15 mouse cellular contexts compared by ENCODE assay signal in genomic region chr11:52130451-52131068, GRCm38 (mm10). TPM values are rescaled to one million over a fixed set of nuclear protein-coding genes. Genes with fewer than 3 reads are reported as not detected.
DNase-seq lines count a peak whose midpoint lies in the region; ATAC-seq and TF ChIP-seq lines count a peak whose summit lies in the region.
"Had no signal": no experiment of that assay in that cellular context is flagged by ENCODE, and none has a peak within 500 bp of the region (broad histone marks: within the 10 kb centered on the region; RNA-seq: fewer than 3 reads in every experiment).

No protein-coding gene starts in this region.

- no peak for DNase-seq in heart, postnatal 0 days (ENCODE audit: low spot score)
- DNase-seq in liver, postnatal 0 days, result no peak
- DNase-seq in left cerebral cortex, postnatal 10 days (ENCODE audit: extremely low spot score in 1 of 2, low spot score in 2 of 2), result no peak
- DNase-seq in forebrain, embryonic 10.5 days (ENCODE audit: extremely low spot score, low spot score), result no peak
- DNase-seq: thymus, adult 2 months had no signal

- no peak for ATAC-seq in heart, postnatal 0 days (ENCODE audit: insufficient read depth, low read depth)
- ATAC-seq in heart, embryonic 11.5 days (replicated peaks; ENCODE audit: insufficient number of reproducible peaks, low FRiP score, low TSS enrichment), result no peak
- ATAC-seq in liver, postnatal 0 days, result peak; percentile 13; the same call in 1 of the 2 replicates
- no peak for ATAC-seq in liver, embryonic 12.5 days

- WGBS in heart, postnatal 0 days, result 86% methylated on average over 7 of the region's 7 CpGs
- WGBS in heart, embryonic 11.5 days (ENCODE audit: insufficient replicate concordance), result 79% methylated on average over 7 of the region's 7 CpGs
- 78% methylated on average over 7 of the region's 7 CpGs for WGBS in liver, postnatal 0 days (ENCODE audit: insufficient replicate concordance)
- WGBS in liver, embryonic 12.5 days (ENCODE audit: insufficient replicate concordance), result 72% methylated on average over 7 of the region's 7 CpGs
- 83% methylated on average over 7 of the region's 7 CpGs for WGBS in bone marrow, adult 2 months
- WGBS in forebrain, embryonic 10.5 days, result 84% methylated on average over 7 of the region's 7 CpGs

- peaks cover 12% of the 10 kb centered on the region; the same call in 1 of the 2 replicates for H3K4me1 ChIP-seq in heart, postnatal 0 days (ENCODE audit: control insufficient read depth, insufficient read depth)
- peaks cover 3% of the 10 kb centered on the region for H3K4me1 ChIP-seq in heart, embryonic 11.5 days (ENCODE audit: control insufficient read depth, insufficient read depth, low read length)
- no peaks in the 10 kb centered on the region for H3K4me1 ChIP-seq in liver, postnatal 0 days (ENCODE audit: insufficient read depth)
- no peaks in the 10 kb centered on the region for H3K4me1 ChIP-seq in liver, embryonic 12.5 days
- peaks cover 13% of the 10 kb centered on the region; the same call in 1 of the 2 replicates for H3K4me1 ChIP-seq in E14TG2a.4 (replicated peaks; ENCODE audit: low read depth, low read length)
- H3K4me1 ChIP-seq in bone marrow, adult 2 months (ENCODE audit: control insufficient read depth, insufficient read depth, low read length), result no peaks in the 10 kb centered on the region
- H3K4me1 ChIP-seq in forebrain, embryonic 10.5 days, result no peaks in the 10 kb centered on the region

- no peaks in the 10 kb centered on the region for H3K9me3 ChIP-seq in heart, postnatal 0 days (replicated peaks; ENCODE audit: control insufficient read depth, low read length)
- H3K9me3 ChIP-seq in heart, embryonic 11.5 days (replicated peaks; ENCODE audit: control insufficient read depth, low read length), result no peaks in the 10 kb centered on the region; the same call in 1 of the 2 replicates
- peaks cover 5% of the 10 kb centered on the region for H3K9me3 ChIP-seq in liver, postnatal 0 days (ENCODE audit: low read length)
- H3K9me3 ChIP-seq in liver, embryonic 12.5 days (replicated peaks), result 0 out of 2 replicates have a peak, but pooled peaks cover 6% of the 10 kb centered on the region
- H3K9me3 ChIP-seq in E14TG2a.4 (ENCODE audit: low read length), result peaks cover 18% of the 10 kb centered on the region
- H3K9me3 ChIP-seq in forebrain, embryonic 10.5 days, result peaks cover 12% of the 10 kb centered on the region

- peak; percentile 29; the same call in 1 of the 2 replicates for TF ChIP-seq CTCF in heart, postnatal 0 days (IDR thresholded peaks at IDR 0.05; ENCODE audit: low read depth)
- TF ChIP-seq CTCF in liver, postnatal 0 days (IDR thresholded peaks at IDR 0.05; ENCODE audit: low read depth), result peak; percentile 40
- TF ChIP-seq CTCF in E14TG2a.4 (conservative IDR thresholded peaks at IDR 0.05; ENCODE audit: low read length), result peak; percentile 51
- TF ChIP-seq CTCF in bone marrow, adult 2 months (IDR thresholded peaks at IDR 0.05; ENCODE audit: control insufficient read depth, insufficient read depth, low read length), result 0 out of 2 replicates have a peak, but pooled peaks have one; percentile 25

- H3K27me3 ChIP-seq in heart, postnatal 0 days (ENCODE audit: control insufficient read depth, insufficient read depth, low read length), result no peaks in the 10 kb centered on the region
- H3K27me3 ChIP-seq in heart, embryonic 11.5 days (ENCODE audit: control insufficient read depth, insufficient read depth, low read length), result no peaks in the 10 kb centered on the region
- no peaks in the 10 kb centered on the region for H3K27me3 ChIP-seq in liver, postnatal 0 days (ENCODE audit: insufficient read depth, low read length)
- H3K27me3 ChIP-seq in liver, embryonic 12.5 days (replicated peaks), result no peaks in the 10 kb centered on the region
- H3K27me3 ChIP-seq in E14TG2a.4 (ENCODE audit: insufficient read depth, low read length), result no peaks in the 10 kb centered on the region
- no peaks in the 10 kb centered on the region for H3K27me3 ChIP-seq in forebrain, embryonic 10.5 days (ENCODE audit: poor library complexity, severe bottlenecking)
- H3K27me3 ChIP-seq: kidney, embryonic 15.5 days had no signal

- no peak overlapping the region for H3K4me2 ChIP-seq in heart, postnatal 0 days (ENCODE audit: low read depth, low read length)
- no peak overlapping the region for H3K4me2 ChIP-seq in heart, embryonic 11.5 days
- no peak overlapping the region for H3K4me2 ChIP-seq in liver, postnatal 0 days (ENCODE audit: low read depth, low read length)
- no peak overlapping the region for H3K4me2 ChIP-seq in liver, embryonic 12.5 days
- H3K4me2 ChIP-seq: kidney, embryonic 15.5 days had no signal

- TF ChIP-seq EP300 in heart, postnatal 0 days (IDR thresholded peaks at IDR 0.05; ENCODE audit: low read depth), result no peak
- TF ChIP-seq EP300 in liver, postnatal 0 days (IDR thresholded peaks at IDR 0.05; ENCODE audit: low read depth), result no peak

- intact Hi-C loops in left cerebral cortex, postnatal 10 days (cut with DNase I), result no loop called here

- H3K9ac ChIP-seq in heart, postnatal 0 days (replicated peaks; ENCODE audit: low read depth, low read length), result no peak overlapping the region
- no peak overlapping the region for H3K9ac ChIP-seq in heart, embryonic 11.5 days (ENCODE audit: low read depth, low read length)
- H3K9ac ChIP-seq in liver, postnatal 0 days (replicated peaks), result no peak overlapping the region
- H3K9ac ChIP-seq in liver, embryonic 12.5 days, result no peak overlapping the region
- H3K9ac ChIP-seq: kidney, embryonic 15.5 days had no signal

- no peak overlapping the region for H3K4me3 ChIP-seq in heart, postnatal 0 days (ENCODE audit: low read depth, low read length)
- H3K4me3 ChIP-seq in heart, embryonic 11.5 days (ENCODE audit: low read depth, low read length), result no peak overlapping the region
- H3K4me3 ChIP-seq in liver, postnatal 0 days (ENCODE audit: low read depth, low read length), result no peak overlapping the region
- no peak overlapping the region for H3K4me3 ChIP-seq in liver, embryonic 12.5 days
- no peak overlapping the region for H3K4me3 ChIP-seq in E14TG2a.4 (replicated peaks; ENCODE audit: low read length)
- no peak overlapping the region for H3K4me3 ChIP-seq in bone marrow, adult 2 months (replicated peaks; ENCODE audit: control insufficient read depth, low read depth, low read length)
- H3K4me3 ChIP-seq in forebrain, embryonic 10.5 days, result no peak overlapping the region
- H3K4me3 ChIP-seq: kidney, embryonic 15.5 days had no signal

- no peak for TF ChIP-seq POLR2A in bone marrow, adult 2 months (IDR thresholded peaks at IDR 0.05; ENCODE audit: borderline replicate concordance, control insufficient read depth, low read depth, low read length)

- peaks cover 3% of the 10 kb centered on the region; the same call in 1 of the 2 replicates for H3K36me3 ChIP-seq in heart, postnatal 0 days (replicated peaks; ENCODE audit: control insufficient read depth, insufficient read depth, low read length)
- H3K36me3 ChIP-seq in heart, embryonic 11.5 days (ENCODE audit: control insufficient read depth, insufficient read depth, low read length), result peaks cover 5% of the 10 kb centered on the region; the same call in 1 of the 2 replicates
- peaks cover 3% of the 10 kb centered on the region; the same call in 1 of the 2 replicates for H3K36me3 ChIP-seq in liver, postnatal 0 days (replicated peaks; ENCODE audit: insufficient read depth, low read length)
- H3K36me3 ChIP-seq in liver, embryonic 12.5 days, result peaks cover 13% of the 10 kb centered on the region; the same call in 1 of the 2 replicates
- peaks cover 20% of the 10 kb centered on the region for H3K36me3 ChIP-seq in E14TG2a.4 (ENCODE audit: insufficient read depth, low read length)
- H3K36me3 ChIP-seq in forebrain, embryonic 10.5 days (replicated peaks), result peaks cover 26% of the 10 kb centered on the region

- H3K27ac ChIP-seq in heart, postnatal 0 days (ENCODE audit: low read depth), result peak overlapping the region; percentile 63; the same call in 1 of the 2 replicates
- no peak overlapping the region for H3K27ac ChIP-seq in heart, embryonic 11.5 days (ENCODE audit: low read depth, low read length)
- no peak overlapping the region for H3K27ac ChIP-seq in liver, postnatal 0 days (ENCODE audit: low read depth)
- no peak overlapping the region for H3K27ac ChIP-seq in liver, embryonic 12.5 days
- no peak overlapping the region for H3K27ac ChIP-seq in bone marrow, adult 2 months (ENCODE audit: control insufficient read depth, insufficient read depth, low read depth, low read length, poor library complexity)
- H3K27ac ChIP-seq in forebrain, embryonic 10.5 days, result no peak overlapping the region
- H3K27ac ChIP-seq: kidney, embryonic 15.5 days had no signal

RNA-seq across cellular contexts. Expression of gene Olfr1373, which starts 14.8 kb away (rescaled TPM):
- total RNA-seq in heart, postnatal 0 days (2014; rRNA removed; ENCODE audit: low replicate concordance), result not detected in 2 replicates
- not detected in 2 replicates for polyA plus RNA-seq in heart, postnatal 0 days (2015; fragmentation: Nextera tagmentation; extraction: Ambion mirVana)
- polyA plus RNA-seq in heart, embryonic 11.5 days (2014; fragmentation: Nextera tagmentation; extraction: Ambion mirVana), result not detected in 2 replicates
- not detected in 2 replicates for polyA plus RNA-seq in liver, postnatal 0 days (2015; fragmentation: Nextera tagmentation; extraction: Ambion mirVana)
- not detected in 2 replicates for polyA plus RNA-seq in liver, embryonic 12.5 days (2016; fragmentation: Nextera tagmentation; extraction: Ambion mirVana)
- polyA plus RNA-seq in bone marrow, adult 2 months (2011; ENCODE audit: insufficient read depth, insufficient read length, low replicate concordance, missing spikeins), result not detected in 2 replicates
- total RNA-seq in left cerebral cortex, postnatal 10 days (2021), result not detected
- polyA plus RNA-seq in forebrain, embryonic 10.5 days (2016; fragmentation: Nextera tagmentation; extraction: Ambion mirVana), result not detected in 2 replicates
- total RNA-seq: ES-E14; left cerebral cortex, postnatal 25 days had no signal
- polyA plus RNA-seq: cortical plate, adult 2 months; heart, embryonic 14.5 days; kidney, embryonic 15.5 days; spleen, adult 2 months; thymus, adult 2 months had no signal

RNA-seq across cellular contexts. Expression of gene Ppp2ca, which starts 32.1 kb away (rescaled TPM):
- total RNA-seq in heart, postnatal 0 days (2014; rRNA removed; ENCODE audit: low replicate concordance), result 68.0 and 77.5 TPM in 2 replicates
- 48.8 and 53.3 TPM in 2 replicates for polyA plus RNA-seq in heart, postnatal 0 days (2015; fragmentation: Nextera tagmentation; extraction: Ambion mirVana)
- polyA plus RNA-seq in heart, embryonic 11.5 days (2014; fragmentation: Nextera tagmentation; extraction: Ambion mirVana), result 77.1 and 78.3 TPM in 2 replicates
- 23.2 and 24.3 TPM in 2 replicates for polyA plus RNA-seq in liver, postnatal 0 days (2015; fragmentation: Nextera tagmentation; extraction: Ambion mirVana)
- 59.1 and 60.2 TPM in 2 replicates for polyA plus RNA-seq in liver, embryonic 12.5 days (2016; fragmentation: Nextera tagmentation; extraction: Ambion mirVana)
- 29.8 and 38.0 TPM in 2 replicates for polyA plus RNA-seq in bone marrow, adult 2 months (2011; ENCODE audit: insufficient read depth, insufficient read length, low replicate concordance, missing spikeins)
- 100 to 1,000 TPM; 145 to 149 TPM for total RNA-seq in left cerebral cortex, postnatal 10 days (2021)
- 86.5 and 88.4 TPM in 2 replicates for polyA plus RNA-seq in forebrain, embryonic 10.5 days (2016; fragmentation: Nextera tagmentation; extraction: Ambion mirVana)
